Mouse (Mus musculus): Measurements from ENCODE around the gene Iqgap1. TPM values are rescaled to one million over a fixed set of nuclear protein-coding genes. Genes with fewer than 3 reads are reported as not detected.
"Not testable (repeated sequence)": the region's sequence is repeated elsewhere in the genome, so short reads cannot be mapped to it uniquely, and the experiment has no call there.

The Iqgap1 gene
- total RNA-seq, 2 experiments from 2014 or later = 15.9 to 23.3 TPM

- no peak for DNase-seq (ENCODE audit: extremely low spot score in 1 of 2, low spot score in 1 of 2)
These were observed 18.3 kb upstream of the Iqgap1 start for GRCm38 (mm10) chr7:80843910-80844640.

DNA sequence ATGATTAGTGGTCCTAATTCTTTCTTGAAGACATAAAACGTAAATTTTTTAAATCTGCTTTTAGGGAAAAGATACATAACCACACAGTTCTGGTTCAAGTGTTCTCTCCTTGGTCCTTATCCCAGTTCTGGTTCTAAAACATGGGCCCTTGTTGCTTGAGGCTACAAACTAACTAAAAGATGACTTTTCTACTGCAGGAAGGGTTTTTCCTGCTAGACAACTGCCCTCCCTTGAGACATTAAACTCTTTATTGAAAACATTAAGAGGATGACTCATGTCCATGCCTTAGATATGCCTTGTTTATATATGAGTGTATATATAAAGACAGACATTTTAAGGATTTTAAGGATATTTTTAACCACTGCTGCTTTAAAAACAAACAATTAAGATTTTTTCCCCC is 17.4 kb upstream of the Iqgap1 start:
- no peak for DNase-seq (ENCODE audit: extremely low spot score in 1 of 2, low spot score in 1 of 2)

- no peak for DNase-seq (ENCODE audit: extremely low spot score in 1 of 2, low spot score in 1 of 2)
These were observed 16.4 kb upstream of the Iqgap1 start for GRCm38 (mm10) chr7:80842132-80842531.

GRCm38 (mm10) chr7:80840937-80841336 is 15.2 kb upstream of the Iqgap1 start:
- DNase-seq (ENCODE audit: extremely low spot score in 1 of 2, low spot score in 1 of 2) = no peak

DNA sequence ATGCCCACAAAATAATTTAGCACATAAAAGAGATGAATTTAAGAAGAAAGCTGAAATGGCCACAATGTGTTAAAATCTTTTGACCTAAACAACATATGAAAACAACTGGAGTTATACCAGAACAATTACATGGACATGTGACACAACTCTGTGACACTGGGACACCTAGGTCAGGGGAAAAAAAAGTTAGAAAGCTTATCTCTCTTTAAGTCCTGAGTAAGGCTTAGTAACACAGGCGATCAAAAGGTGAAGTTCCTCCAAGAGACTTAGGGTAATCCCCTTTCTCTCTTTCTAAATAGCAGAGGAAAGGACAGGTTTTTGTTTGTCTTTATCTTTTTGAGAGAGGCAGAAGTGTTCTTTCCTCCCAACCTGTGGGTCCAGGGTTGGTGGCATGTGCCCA is 14.5 kb upstream of the Iqgap1 start:
- DNase-seq (ENCODE audit: extremely low spot score in 1 of 2, low spot score in 1 of 2) = no peak

GRCm38 (mm10) chr7:80839755-80840154 is 14.0 kb upstream of the Iqgap1 start:
- no peak for DNase-seq (ENCODE audit: extremely low spot score in 1 of 2, low spot score in 1 of 2)

- DNase-seq (ENCODE audit: extremely low spot score in 1 of 2, low spot score in 1 of 2) = no peak
These were observed 12.5 kb upstream of the Iqgap1 start for GRCm38 (mm10) chr7:80838247-80838646.

DNA sequence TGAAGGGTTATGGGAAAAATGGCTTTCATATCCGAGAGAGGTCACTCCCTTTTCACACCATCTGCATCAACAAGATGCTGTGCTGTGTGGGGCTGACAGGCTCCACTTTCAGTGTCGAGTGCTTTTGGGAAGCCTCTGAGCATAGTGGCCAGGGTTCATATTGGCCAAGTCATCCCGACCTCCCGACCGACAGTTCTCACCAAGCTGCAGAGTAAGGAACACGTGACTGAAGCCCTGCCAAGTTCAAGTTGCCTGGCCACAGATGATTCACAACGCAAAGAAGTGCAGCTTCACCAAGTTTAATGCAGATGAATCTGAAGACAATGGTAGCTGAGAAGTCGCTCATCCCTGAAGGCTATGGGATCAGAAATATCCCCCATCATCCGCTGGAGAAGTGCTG is 12.0 kb upstream of the Iqgap1 start:
- no peak for DNase-seq (ENCODE audit: extremely low spot score in 1 of 2, low spot score in 1 of 2)

DNA sequence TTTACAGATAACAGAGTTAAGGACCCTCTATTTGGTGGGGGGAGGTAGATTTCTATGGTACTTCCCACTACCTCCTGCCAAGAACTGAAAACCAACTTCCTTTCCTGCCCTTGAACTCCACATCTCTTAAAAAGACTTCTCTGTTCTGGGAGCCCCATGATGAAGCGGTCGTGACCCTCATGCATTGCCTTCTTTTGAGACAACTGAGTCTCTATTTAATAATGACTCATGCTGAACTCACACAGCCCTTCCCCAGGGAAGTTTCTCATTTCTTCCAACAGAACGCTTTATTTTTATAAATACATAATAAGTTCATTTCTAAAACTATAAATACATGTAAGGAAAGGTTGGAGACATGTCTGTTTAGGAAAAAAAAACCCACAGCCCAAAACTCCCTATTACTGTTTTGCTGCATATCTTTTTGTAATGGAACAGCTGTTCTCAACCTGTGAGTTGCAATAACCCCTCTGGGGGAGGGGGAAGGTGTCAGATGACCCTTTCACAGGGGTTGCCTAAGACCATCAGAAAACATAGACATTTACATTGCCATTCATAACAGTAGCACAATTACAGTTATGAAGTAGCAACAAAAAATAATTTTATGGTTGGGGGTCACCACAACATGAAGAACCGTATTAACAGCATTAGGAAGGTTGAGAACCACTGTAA is 10.3 kb upstream of the Iqgap1 start:
- DNase-seq (ENCODE audit: extremely low spot score in 1 of 2, low spot score in 1 of 2) = no peak

- DNase-seq (ENCODE audit: extremely low spot score in 1 of 2, low spot score in 1 of 2) = no peak
These were observed 8.1 kb upstream of the Iqgap1 start for GRCm38 (mm10) chr7:80833651-80834532.

DNA sequence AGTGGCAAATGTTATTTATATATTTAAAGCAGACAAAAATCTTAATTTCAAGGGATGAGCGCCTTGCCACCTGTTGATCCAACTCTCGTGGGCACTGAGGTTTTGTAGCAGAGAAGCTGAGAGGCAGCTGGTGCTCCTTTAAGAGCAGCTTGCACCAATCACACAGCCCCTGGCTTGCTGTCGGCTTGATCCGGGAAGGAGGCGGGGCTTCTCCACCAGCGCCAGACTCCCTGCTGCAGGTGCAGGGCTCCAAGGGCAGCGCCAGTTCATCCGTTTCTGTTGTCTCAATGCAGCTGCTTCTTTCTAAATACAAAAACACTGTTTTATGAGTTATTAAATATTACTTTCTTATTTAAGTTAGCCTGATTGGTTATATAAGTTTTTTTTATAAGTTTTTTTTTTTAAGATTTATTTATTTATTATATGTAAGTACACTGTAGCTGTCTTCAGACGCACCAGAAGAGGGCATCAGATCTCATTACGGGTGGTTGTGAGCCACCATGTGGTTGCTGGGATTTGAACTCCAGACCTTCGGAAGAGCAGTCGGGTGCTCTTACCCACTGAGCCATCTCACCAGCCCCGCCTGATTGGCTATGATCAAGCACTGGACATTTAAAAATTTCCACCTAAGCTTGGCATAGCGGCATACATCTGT is 7.3 kb upstream of the Iqgap1 start:
- not testable (repeated sequence) for DNase-seq (ENCODE audit: extremely low spot score in 1 of 2, low spot score in 1 of 2)

GRCm38 (mm10) chr7:80832191-80832590 is 6.4 kb upstream of the Iqgap1 start:
- no peak for DNase-seq (ENCODE audit: extremely low spot score in 1 of 2, low spot score in 1 of 2)

DNA sequence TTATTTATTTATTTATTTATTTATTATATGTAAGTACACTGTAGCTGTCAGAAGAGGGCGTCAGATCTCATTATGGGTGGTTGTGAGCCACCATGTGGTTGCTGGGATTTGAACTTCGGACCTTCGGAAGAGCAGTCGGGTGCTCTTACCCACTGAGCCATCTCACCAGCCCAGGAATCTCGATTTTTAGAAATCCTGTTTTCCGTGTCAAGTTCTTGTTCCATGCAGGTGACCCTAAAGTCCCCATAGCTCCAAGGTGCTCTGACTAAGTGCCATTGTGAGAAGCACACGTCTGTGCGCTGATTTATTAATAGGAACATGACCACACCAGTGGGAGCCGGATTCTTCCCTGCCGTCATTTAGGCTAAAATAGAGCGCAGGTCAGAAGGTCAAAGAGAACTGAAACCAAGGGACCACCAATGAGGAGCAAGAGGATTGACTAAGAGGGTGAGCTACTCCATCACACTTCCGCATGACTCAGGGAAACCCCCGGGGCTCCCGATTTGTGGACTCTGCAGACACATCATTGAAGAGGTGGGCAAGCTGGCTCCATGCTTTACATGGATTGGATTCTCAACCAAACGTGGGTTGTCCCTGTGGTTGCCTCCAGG is 4.5 kb upstream of the Iqgap1 start:
- DNase-seq (ENCODE audit: extremely low spot score in 1 of 2, low spot score in 1 of 2) = no peak

- no peak for DNase-seq (ENCODE audit: extremely low spot score in 1 of 2, low spot score in 1 of 2)
These were observed 2.5 kb upstream of the Iqgap1 start for GRCm38 (mm10) chr7:80828146-80828860.

DNA sequence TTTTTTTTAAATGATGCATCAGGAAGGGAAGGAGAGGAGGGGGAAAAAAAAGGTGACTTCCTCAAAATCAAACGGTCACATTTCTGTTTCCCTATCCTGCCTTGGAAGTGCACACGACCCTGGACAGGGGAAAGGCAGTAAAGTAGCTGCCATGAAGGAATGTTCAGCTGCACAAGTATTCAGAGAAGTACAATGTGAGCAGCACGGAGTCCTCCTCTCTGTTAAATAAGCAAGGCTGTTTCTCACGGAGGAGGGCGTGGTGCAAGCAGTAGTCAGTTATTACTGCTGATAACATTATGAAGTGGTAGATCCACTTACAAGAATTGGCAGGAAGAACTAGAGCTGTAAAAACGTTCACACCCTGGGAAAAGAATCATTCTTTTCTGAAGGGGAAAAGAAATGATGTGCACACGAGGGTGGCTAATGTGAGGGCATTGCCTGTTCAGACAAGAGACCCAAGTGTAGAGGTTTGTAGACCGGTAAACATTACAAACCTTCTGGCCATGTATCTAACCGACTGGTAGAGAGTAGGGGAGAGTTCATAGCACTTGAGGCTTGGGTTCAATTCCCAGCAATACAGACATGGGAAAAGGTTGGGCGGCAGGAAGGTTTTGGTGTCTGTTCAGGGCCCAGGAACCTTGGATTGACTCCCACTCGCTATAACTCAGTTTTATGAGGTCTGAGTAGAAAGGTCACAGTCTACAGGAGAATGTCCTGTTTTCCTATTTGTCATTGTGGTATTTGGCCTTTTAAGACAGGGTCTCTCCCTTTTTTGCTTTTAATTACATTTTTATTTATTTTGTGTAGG is 1.7 kb downstream of the Iqgap1 start:
- no peak for DNase-seq (ENCODE audit: extremely low spot score in 1 of 2, low spot score in 1 of 2)

DNA sequence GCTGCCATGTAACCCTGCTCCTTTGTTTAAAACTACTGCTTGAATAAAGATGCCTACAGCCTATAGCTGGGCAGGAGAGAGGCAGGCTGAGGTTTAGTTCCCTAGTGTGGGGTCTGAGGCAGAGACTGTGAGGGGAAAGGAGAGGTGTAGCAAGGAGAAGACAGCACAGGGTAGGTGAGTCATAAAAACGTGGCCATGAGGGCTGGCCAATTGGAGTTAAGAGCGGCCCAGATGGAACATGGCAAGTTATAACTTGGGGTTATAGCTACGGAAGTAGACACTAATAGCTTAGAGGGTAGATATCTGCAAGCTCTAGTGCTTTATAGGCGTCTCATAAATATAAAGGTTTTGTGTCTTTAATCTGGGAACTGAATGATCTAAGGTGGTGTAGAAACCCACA is 2.5 kb downstream of the Iqgap1 start:
- no peak for DNase-seq (ENCODE audit: extremely low spot score in 1 of 2, low spot score in 1 of 2)

GRCm38 (mm10) chr7:80820838-80821237 is 4.9 kb downstream of the Iqgap1 start:
- no peak for DNase-seq (ENCODE audit: extremely low spot score in 1 of 2, low spot score in 1 of 2)

DNA sequence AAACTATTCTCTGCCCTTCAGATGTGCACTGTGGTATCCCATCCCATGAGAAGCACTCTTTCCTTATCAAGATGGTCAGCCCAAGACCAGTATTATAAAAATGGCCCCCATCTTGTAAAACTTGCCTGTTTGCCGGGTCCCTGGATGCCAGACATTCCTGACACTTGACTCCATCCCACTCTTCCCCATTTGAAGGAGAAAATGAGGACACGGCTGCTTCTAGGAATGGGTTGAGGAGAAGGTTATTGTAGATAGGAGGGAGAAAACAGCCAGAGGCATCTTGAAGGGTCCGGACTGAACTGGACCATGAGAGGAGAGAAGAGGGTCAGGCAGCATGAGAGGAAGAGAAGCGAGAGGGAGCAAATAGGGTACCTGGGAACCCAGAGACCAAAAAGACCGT is 9.1 kb downstream of the Iqgap1 start:
- DNase-seq (ENCODE audit: extremely low spot score in 1 of 2, low spot score in 1 of 2) = no peak

- no peak for DNase-seq (ENCODE audit: extremely low spot score in 1 of 2, low spot score in 1 of 2)
These were observed 12.4 kb downstream of the Iqgap1 start for GRCm38 (mm10) chr7:80813397-80813796.
